Mouse (Mus musculus): ENCODE data around the gene Rnf135. TPM values are rescaled to one million over a fixed set of nuclear protein-coding genes. Genes with fewer than 3 reads are reported as not detected.

The Rnf135 gene
- polyA plus RNA-seq (2017; shearing (Covaris generic)) = 18.2 TPM

GRCm38 (mm10) chr11:80183705-80184255 lies at the start of gene Rnf135:
Gene Rnf135, plus strand, starts transcription at chr11:80183851.

GRCm38 (mm10) chr11:80141825-80142521 lies 41.7 kb upstream of the Rnf135 start, which contains the start of gene Tefm:
Gene Tefm, minus strand, starts transcription at chr11:80142175.

GRCm38 (mm10) chr11:80153857-80154495 lies 29.7 kb upstream of the Rnf135 start, which contains the start of gene Adap2:
Gene Adap2, plus strand, starts transcription at chr11:80154105.

GRCm38 (mm10) chr11:80208860-80209800 lies 25.5 kb downstream of the Rnf135 start, which contains the start of gene Rhot1:
Gene Rhot1, plus strand, starts transcription at chr11:80209019.

Other genes with a start within 250 kb of the Rnf135 start
- gene Utp6, start 221.5 kb upstream of the Rnf135 start, polyA plus RNA-seq (2017; shearing (Covaris generic)) = 62.9 TPM
- gene Suz12, start 190.7 kb upstream of the Rnf135 start, polyA plus RNA-seq (2017; shearing (Covaris generic)) = 8.1 TPM
- gene Crlf3, start 102.9 kb upstream of the Rnf135 start, polyA plus RNA-seq (2017; shearing (Covaris generic)) = 336 TPM
- 4.5 TPM for gene Atad5, start 94.5 kb upstream of the Rnf135 start, polyA plus RNA-seq (2017; shearing (Covaris generic))
- gene Tefm, start 41.7 kb upstream of the Rnf135 start, polyA plus RNA-seq (2017; shearing (Covaris generic)) = 25.8 TPM
- 0.28 TPM for gene Adap2, start 29.7 kb upstream of the Rnf135 start, polyA plus RNA-seq (2017; shearing (Covaris generic))
- 28.8 TPM for gene Rhot1, start 25.2 kb downstream of the Rnf135 start, polyA plus RNA-seq (2017; shearing (Covaris generic))
- gene Rhbdl3, start 117.1 kb downstream of the Rnf135 start, polyA plus RNA-seq (2017; shearing (Covaris generic)) = 0.76 TPM
- 16.9 TPM for gene 5730455P16Rik, start 194.2 kb downstream of the Rnf135 start, polyA plus RNA-seq (2017; shearing (Covaris generic))
- gene Zfp207, start 199.4 kb downstream of the Rnf135 start, polyA plus RNA-seq (2017; shearing (Covaris generic)) = 301 TPM
- 188 TPM for gene Psmd11, start 244.8 kb downstream of the Rnf135 start, polyA plus RNA-seq (2017; shearing (Covaris generic))

Measured in activated CD4-positive, CD25-positive, alpha-beta regulatory T cell, adult 9 weeks (primary cell).